Mouse (Mus musculus) limb, embryonic 13.5 days (tissue): ENCODE measurements at regions not wholly inside any gene's neighbourhood (a gene's known extent, or its start where the extent isn't known, plus 50 kb on each side); places are given as distances from the start of the nearest gene placed in this dataset.

Experiments
- ATAC-seq: fragments of 200-750 bp; cut with Nextera tagmentation; 2 replicates; pipeline ENCODE4 v1.8.0; 2017; ENCODE audit warnings: low read depth, moderate number of reproducible peaks, moderate TSS enrichment; ENCODE audit not compliant: low FRiP score
- H3K27ac ChIP-seq: fragments of 300-500 bp; sonication (generic); 2 replicates; pipeline ENCODE4 v1.5.1; 2015; ENCODE audit warnings: inconsistent platforms, mild to moderate bottlenecking, moderate library complexity
- H3K27me3 ChIP-seq: fragments of 300-500 bp; sonication (generic); 2 replicates; pipeline ENCODE4 v1.6.1; 2015; ENCODE audit warnings: mild to moderate bottlenecking, inconsistent platforms
- H3K36me3 ChIP-seq: fragments of 300-500 bp; sonication (generic); 2 replicates; pipeline ENCODE4 v1.6.1; 2015; ENCODE audit warnings: inconsistent platforms, mild to moderate bottlenecking, moderate library complexity
- H3K4me1 ChIP-seq: fragments of 300-500 bp; sonication (generic); 2 replicates; pipeline ENCODE4 v1.6.1; 2015; ENCODE audit warnings: inconsistent platforms
- H3K4me2 ChIP-seq: fragments of 300-500 bp; sonication (generic); replicated peaks from 2 replicates; pipeline ENCODE4 v1.6.1; 2015; ENCODE audit warnings: inconsistent platforms, mild to moderate bottlenecking, moderate library complexity
- H3K4me3 ChIP-seq: fragments of 300-500 bp; sonication (generic); 2 replicates; pipeline ENCODE4 v1.5.1; 2015; ENCODE audit warnings: moderate library complexity, mild to moderate bottlenecking, inconsistent platforms
- H3K9ac ChIP-seq: fragments of 300-500 bp; sonication (generic); 2 replicates; pipeline ENCODE4 v1.6.1; 2015; ENCODE audit warnings: mild to moderate bottlenecking, inconsistent platforms
- H3K9me3 ChIP-seq: fragments of 300-500 bp; sonication (generic); 2 replicates; pipeline ENCODE4 v1.6.1; 2016; ENCODE audit warnings: inconsistent platforms
- WGBS: fragments of 180-500 bp; shearing (Covaris S2); methylation state at CpG from one replicate; pipeline ENCODE4 v1.1.7; 2015; 5-methylcytosine and 5-hydroxymethylcytosine counted together

DNA sequence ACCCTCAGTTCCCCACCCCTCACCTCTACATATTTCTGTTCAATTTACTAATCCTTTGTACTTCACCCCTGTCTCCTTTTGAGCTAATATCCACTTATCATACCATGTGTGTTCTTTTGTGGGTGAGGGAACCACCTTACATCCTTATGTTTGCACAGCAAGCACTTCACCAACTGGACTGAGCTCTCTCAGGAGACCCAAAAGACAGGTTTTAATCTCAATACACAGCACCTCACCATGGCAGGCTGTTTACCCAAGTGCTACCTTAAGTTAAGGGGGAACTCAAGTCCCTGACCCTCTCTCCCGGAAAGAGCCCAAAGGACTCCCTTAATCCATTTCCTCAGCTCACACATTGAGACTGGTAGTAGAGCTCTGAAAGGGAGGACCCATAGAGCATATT is 62.3 kb upstream of the Agr3 start:
- H3K27ac ChIP-seq: no peak overlapping the region
- ATAC-seq: no peak
- no peaks in the 10 kb centered on the region for H3K4me1 ChIP-seq
- H3K4me3 ChIP-seq: no peak overlapping the region
- H3K9ac ChIP-seq: no peak overlapping the region
- no peak overlapping the region for H3K4me2 ChIP-seq
- H3K36me3 ChIP-seq: no peaks in the 10 kb centered on the region
- H3K27me3 ChIP-seq: no peaks in the 10 kb centered on the region
- WGBS: 93% methylated on average over 1 of the region's 1 CpGs
- no peaks in the 10 kb centered on the region for H3K9me3 ChIP-seq

DNA sequence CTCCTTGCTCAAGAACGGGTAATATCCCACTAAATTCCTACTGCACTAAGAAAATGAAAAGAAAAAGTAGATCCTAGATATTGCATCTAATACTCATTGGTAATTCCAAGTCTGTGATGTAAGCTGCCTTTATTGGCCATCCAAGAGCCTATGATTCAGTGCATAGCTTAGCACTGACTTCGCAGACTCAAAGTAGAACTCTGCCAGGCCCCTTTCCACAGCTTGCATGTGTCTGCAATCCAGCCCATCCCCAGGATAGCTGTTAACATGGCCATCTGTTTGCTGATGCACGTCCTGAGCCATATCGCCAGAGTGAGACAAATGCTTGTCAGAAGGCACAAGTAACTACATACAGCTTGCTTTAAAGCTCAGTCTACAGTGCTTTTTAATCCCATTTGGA is 72.3 kb upstream of the Agr3 start:
- no peak overlapping the region for H3K4me2 ChIP-seq
- WGBS: 55% methylated on average over 4 of the region's 4 CpGs
- no peak overlapping the region for H3K9ac ChIP-seq
- no peaks in the 10 kb centered on the region for H3K9me3 ChIP-seq
- peak; percentile 82 for ATAC-seq
- no peaks in the 10 kb centered on the region for H3K36me3 ChIP-seq
- no peaks in the 10 kb centered on the region for H3K4me1 ChIP-seq
- no peak overlapping the region for H3K4me3 ChIP-seq
- H3K27ac ChIP-seq: no peak overlapping the region
- no peaks in the 10 kb centered on the region for H3K27me3 ChIP-seq

DNA sequence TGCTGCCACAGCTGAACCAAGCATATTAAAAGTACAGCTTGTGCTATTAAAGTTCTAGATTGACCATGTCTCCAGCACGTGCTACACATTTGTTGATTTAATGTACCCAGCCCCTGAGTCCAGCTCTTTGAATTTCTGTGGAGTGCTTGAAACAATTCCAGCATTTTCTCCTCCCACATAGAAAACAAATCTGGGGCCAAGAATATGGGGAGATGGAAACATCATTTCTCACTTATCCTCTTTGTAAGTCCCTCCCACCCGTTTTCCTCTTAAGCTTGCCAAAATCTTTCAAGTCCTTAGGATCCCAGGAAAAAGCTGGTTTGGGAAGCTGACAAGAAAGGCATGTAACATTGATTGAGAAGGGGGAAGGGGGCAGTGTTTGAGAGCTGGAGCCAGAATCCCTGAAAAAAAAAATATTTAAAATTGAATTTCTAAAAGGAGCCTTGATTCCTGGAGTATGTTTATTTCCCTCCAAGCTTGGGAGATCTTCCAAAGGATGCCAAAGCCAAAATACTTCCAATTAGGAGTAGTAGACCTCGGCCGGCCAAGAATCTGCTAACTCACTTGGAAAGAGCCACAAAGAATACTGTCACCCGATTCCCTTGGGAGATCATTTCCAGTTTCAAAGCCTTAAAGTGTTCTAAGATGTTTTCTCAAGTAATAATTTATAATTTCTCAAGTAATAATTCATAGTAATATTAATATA is 78.4 kb upstream of the Agr3 start:
- no peaks in the 10 kb centered on the region for H3K9me3 ChIP-seq
- ATAC-seq: no peak; the same call in 1 of the 2 replicates
- no peaks in the 10 kb centered on the region for H3K36me3 ChIP-seq
- H3K4me3 ChIP-seq: no peak overlapping the region
- WGBS: 65% methylated on average over 5 of the region's 5 CpGs
- no peaks in the 10 kb centered on the region for H3K27me3 ChIP-seq
- H3K9ac ChIP-seq: no peak overlapping the region
- no peak overlapping the region for H3K4me2 ChIP-seq
- no peak overlapping the region for H3K27ac ChIP-seq
- H3K4me1 ChIP-seq: no peaks in the 10 kb centered on the region

DNA sequence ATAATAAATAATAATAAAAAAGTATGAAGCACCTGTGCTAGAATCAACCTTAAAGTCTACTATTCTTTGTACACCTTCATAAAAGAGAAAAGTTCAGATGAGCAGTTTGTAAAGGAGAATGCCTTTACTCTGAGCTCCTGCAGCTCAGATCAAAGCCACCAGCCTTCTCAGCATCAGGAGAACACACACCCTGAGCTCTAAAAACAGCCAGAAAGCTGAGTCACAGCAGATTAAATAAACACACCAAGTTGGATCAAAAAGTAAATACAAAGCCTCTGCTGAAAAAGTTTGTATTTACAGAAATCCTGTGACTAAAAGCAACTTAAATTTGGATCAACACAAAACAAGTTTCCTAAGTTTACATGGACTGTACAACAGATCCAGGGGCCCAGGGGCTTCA is 88.5 kb upstream of the Agr3 start:
- H3K27ac ChIP-seq: no peak overlapping the region
- ATAC-seq: no peak
- no peak overlapping the region for H3K9ac ChIP-seq
- H3K27me3 ChIP-seq: 0 out of 2 replicates have a peak, but pooled peaks cover 9% of the 10 kb centered on the region
- no peak overlapping the region for H3K4me2 ChIP-seq
- no peaks in the 10 kb centered on the region for H3K4me1 ChIP-seq
- H3K9me3 ChIP-seq: no peaks in the 10 kb centered on the region
- H3K4me3 ChIP-seq: no peak overlapping the region
- H3K36me3 ChIP-seq: no peaks in the 10 kb centered on the region

DNA sequence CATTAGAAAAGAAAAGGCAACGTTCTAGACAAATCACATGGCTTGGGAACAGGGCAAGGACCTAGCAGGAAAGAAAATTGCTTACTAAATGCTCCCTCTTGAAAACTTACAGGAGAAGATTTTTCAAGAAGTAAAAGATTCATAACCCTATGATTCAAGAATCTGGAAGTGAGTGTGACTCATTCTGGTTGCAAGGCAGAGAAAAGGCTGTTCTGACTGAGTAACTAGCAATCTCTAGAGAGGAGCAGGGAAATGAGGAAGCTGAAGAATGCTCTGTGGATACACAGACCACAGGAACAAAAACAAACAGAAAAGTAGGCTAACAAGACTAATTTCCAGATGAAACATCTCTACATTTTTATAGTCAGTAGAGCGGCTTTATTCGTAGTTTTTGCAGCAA is 92.1 kb upstream of the Agr3 start:
- Histone ChIP-seq H3K4me3 (no peak overlapping the region), H3K27me3 (0 out of 2 replicates have a peak, but pooled peaks cover 12% of the 10 kb centered on the region), H3K9me3 (no peaks in the 10 kb centered on the region), H3K4me2 (no peak overlapping the region), H3K27ac (no peak overlapping the region), H3K36me3 (no peaks in the 10 kb centered on the region), H3K9ac (no peak overlapping the region), H3K4me1 (peaks cover 4% of the 10 kb centered on the region; the same call in 1 of the 2 replicates)
- ATAC-seq: no peak
- 68% methylated on average over 3 of the region's 3 CpGs for WGBS

DNA sequence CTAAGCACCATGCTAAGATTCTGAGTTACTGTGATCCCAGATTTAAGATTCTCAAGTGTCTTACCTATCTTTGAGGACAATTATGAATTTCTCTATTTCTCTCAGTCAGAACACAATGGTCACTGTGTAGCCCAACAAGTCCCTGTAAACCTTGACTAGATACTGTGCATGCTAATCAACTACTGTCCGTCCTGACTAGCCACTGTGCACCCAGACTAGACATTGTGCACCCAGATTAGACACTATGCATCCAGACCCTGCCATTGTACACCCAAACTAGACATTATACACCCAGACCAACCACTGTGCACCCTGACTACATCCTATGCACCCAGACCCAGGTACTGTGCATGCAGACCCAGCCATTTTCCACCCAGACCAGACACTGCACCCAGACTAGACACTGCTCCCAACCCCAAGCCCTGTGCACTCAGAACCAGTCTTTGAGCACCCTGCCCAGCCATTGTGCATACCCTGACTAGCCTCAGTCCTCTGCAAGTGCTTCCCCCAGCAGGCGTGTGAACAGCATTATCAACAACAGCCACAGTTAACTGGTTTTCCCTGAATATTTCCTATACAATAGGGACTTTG is 93.4 kb upstream of the Agr3 start:
- ATAC-seq: no peak
- H3K9me3 ChIP-seq: no peaks in the 10 kb centered on the region
- 0 out of 2 replicates have a peak, but pooled peaks cover 12% of the 10 kb centered on the region for H3K27me3 ChIP-seq
- no peak overlapping the region for H3K9ac ChIP-seq
- H3K36me3 ChIP-seq: no peaks in the 10 kb centered on the region
- peaks cover 4% of the 10 kb centered on the region; the same call in 1 of the 2 replicates for H3K4me1 ChIP-seq
- WGBS: 78% methylated on average over 2 of the region's 2 CpGs
- no peak overlapping the region for H3K4me3 ChIP-seq
- H3K27ac ChIP-seq: no peak overlapping the region
- H3K4me2 ChIP-seq: no peak overlapping the region

DNA sequence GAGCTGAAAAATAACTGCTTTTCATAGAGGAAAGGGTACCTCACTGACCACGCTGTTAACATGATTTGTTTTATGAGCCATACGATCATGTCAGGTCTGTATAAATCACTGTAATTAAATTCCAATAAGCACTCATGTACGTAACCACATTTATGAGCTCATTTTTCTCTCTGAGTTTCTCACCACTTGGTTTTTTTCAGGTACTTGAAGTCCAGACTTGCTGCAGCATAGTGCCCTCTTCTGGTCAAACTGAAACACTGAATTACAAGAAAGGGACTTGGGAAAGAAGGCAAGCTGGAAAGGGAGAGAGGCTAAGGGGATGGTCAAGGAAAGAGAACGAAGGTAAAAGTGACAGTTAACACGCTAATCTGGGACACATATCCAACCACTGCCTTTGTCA is 94.2 kb upstream of the Agr3 start:
- H3K4me3 ChIP-seq: no peak overlapping the region
- ATAC-seq: no peak
- no peak overlapping the region for H3K9ac ChIP-seq
- no peaks in the 10 kb centered on the region for H3K9me3 ChIP-seq
- WGBS: 7% methylated on average over 5 of the region's 5 CpGs
- H3K27ac ChIP-seq: no peak overlapping the region
- H3K4me1 ChIP-seq: peaks cover 4% of the 10 kb centered on the region; the same call in 1 of the 2 replicates
- H3K36me3 ChIP-seq: no peaks in the 10 kb centered on the region
- 0 out of 2 replicates have a peak, but pooled peaks cover 12% of the 10 kb centered on the region for H3K27me3 ChIP-seq
- H3K4me2 ChIP-seq: no peak overlapping the region

DNA sequence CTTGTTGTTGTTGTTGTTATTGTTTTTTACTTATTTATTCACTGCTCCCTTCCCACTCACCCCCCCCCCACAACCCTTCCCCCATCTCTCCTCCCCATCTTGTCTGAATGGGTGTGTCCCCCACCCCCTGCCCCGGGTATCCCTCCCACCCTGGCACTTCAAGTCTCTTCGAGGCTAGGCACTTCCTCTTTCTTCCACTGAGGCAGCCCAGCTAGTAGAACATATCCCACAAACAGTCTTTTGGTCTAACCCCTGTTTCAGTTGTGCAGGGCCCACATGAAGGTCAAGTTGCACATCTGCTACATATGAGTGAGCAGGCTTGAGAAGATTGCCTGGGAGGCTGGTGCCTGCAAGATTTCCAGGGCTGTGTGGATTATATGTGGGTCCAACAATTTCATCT is 97.6 kb upstream of the Agr3 start:
- no peaks in the 10 kb centered on the region for H3K36me3 ChIP-seq
- no peaks in the 10 kb centered on the region for H3K9me3 ChIP-seq
- peaks cover 12% of the 10 kb centered on the region for H3K4me1 ChIP-seq
- no peak overlapping the region for H3K27ac ChIP-seq
- 0 out of 2 replicates have a peak, but pooled peaks cover 6% of the 10 kb centered on the region for H3K27me3 ChIP-seq
- no peak for ATAC-seq
- no peak overlapping the region for H3K9ac ChIP-seq
- H3K4me3 ChIP-seq: no peak overlapping the region
- H3K4me2 ChIP-seq: no peak overlapping the region
- 77% methylated on average over 2 of the region's 2 CpGs for WGBS

DNA sequence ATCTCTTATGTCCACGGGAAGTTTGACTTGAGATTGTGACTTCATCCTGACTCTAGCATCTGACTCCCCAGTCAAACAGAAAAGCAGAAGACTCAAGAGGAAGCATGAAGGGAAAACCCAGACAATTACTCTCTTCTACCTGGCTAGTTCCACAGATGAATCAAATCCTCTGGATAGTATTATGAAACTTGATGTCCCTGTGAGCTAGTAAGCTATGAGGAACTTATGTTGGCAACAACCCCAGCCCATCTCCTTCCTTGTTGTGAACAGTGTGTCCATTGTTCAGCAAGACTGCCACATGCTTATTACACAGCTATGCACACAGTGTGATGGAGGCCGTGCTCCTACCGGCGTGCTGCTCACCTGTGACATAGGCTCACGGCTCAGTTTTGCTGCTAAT is 98.4 kb upstream of the Agr3 start:
- Histone ChIP-seq H3K4me2 (no peak overlapping the region), H3K9ac (no peak overlapping the region), H3K9me3 (0 out of 2 replicates have a peak, but pooled peaks cover 2% of the 10 kb centered on the region), H3K27me3 (0 out of 2 replicates have a peak, but pooled peaks cover 4% of the 10 kb centered on the region), H3K4me1 (peaks cover 12% of the 10 kb centered on the region), H3K4me3 (no peak overlapping the region), H3K27ac (no peak overlapping the region), H3K36me3 (no peaks in the 10 kb centered on the region)
- 92% methylated on average over 5 of the region's 5 CpGs for WGBS
- no peak for ATAC-seq

DNA sequence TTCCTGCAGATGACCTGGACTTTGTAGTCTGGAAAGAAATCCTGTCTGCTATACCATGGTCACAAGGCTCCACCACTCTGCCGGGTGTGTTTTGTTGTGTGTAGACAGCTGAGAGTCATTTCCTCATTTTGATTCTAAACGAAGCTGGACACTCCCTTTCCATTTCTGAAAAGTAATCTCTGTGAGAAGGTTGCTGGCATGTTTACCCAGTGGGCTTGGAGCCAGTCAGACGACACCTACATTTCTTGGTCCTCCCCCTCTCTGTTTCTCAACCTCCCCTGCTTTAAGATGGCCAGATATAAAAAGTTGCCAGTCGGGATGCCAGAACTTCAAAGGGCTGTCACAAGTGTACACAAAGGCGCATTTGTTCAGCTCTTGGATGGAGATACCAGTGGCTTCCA is 100.8 kb upstream of the Agr3 start:
- Histone ChIP-seq H3K4me1 (peaks cover 8% of the 10 kb centered on the region; the same call in 1 of the 2 replicates), H3K9me3 (peaks cover 6% of the 10 kb centered on the region; the same call in 1 of the 2 replicates), H3K4me2 (no peak overlapping the region), H3K27me3 (0 out of 2 replicates have a peak, but pooled peaks cover 3% of the 10 kb centered on the region), H3K9ac (no peak overlapping the region), H3K4me3 (no peak overlapping the region), H3K36me3 (no peaks in the 10 kb centered on the region), H3K27ac (no peak overlapping the region)
- 24% methylated on average over 5 of the region's 5 CpGs for WGBS
- ATAC-seq: no peak

DNA sequence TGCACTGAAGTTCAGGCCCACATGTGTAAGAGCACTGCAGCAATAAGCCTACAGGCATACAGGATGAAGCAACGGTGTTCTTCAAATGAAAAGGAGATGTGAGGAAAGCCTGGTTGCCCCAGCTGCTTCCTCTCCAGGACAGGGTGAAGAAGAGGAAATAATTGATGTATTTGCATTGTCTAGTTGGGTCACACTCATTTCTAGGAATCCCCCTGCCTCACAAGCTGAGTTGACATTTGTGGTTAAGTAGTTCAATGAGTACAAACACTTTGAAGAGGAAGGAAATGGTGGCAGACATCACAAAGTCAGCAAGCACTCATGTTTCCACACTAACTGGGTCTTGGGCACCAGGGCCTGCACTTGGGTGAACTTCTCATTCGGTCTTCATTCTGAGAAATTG is 126.2 kb upstream of the Agr3 start:
- H3K4me1 ChIP-seq: no peaks in the 10 kb centered on the region
- 77% methylated on average over 2 of the region's 2 CpGs for WGBS
- H3K27me3 ChIP-seq: no peaks in the 10 kb centered on the region
- H3K27ac ChIP-seq: no peak overlapping the region
- H3K9me3 ChIP-seq: no peaks in the 10 kb centered on the region
- H3K4me2 ChIP-seq: no peak overlapping the region
- H3K36me3 ChIP-seq: no peaks in the 10 kb centered on the region
- ATAC-seq: no peak
- H3K4me3 ChIP-seq: no peak overlapping the region
- H3K9ac ChIP-seq: no peak overlapping the region

DNA sequence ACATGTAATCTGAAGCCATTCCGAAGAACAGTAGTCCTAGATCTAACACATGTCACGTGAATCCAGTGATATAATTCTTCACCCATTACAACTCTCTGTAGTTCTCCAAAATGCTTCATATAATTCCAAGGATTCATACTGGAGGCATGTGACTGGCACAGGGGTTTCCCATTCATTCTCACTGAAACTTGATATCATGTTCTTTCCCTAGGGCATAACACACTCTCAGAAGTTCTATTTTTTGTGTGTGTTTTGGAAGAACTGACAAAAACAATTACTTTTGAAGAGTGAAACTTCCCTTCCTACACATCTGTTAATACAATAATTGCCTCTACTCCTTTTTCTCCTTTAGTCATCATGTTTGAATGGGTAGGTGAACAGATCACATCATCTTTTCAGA is 150.0 kb upstream of the Agr3 start:
- Histone ChIP-seq H3K27ac (no peak overlapping the region), H3K9ac (no peak overlapping the region), H3K4me1 (no peaks in the 10 kb centered on the region; the same call in 1 of the 2 replicates), H3K36me3 (no peaks in the 10 kb centered on the region), H3K4me3 (no peak overlapping the region), H3K4me2 (no peak overlapping the region), H3K9me3 (no peaks in the 10 kb centered on the region), H3K27me3 (no peaks in the 10 kb centered on the region)
- no peak for ATAC-seq
- 82% methylated on average over 2 of the region's 2 CpGs for WGBS
